Mouse (Mus musculus): ENCODE measurements at regions not wholly inside any gene's neighbourhood (a gene's known extent, or its start where the extent isn't known, plus 50 kb on each side); places are given as distances from the start of the nearest gene placed in this dataset.

DNA sequence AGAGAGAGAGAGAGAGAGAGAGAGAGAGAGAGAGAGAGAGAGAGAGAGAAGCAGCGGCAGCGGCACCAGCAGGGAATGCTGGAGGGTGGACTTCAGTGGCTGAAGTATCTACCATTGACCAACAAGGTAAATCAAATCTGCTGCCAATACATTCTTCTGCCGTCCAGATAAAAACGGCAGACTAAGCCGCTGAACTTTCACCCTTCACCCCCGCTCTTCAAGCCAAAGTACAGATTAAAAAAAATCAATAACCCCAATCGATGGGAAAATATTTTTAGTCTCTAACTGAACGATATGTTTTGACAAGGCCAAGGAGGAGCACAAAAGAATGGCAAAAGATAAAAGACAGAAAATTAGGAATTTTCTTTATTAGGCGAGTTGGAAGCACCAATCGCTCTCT is 205.3 kb upstream of the Onecut1 start:
- DNase-seq = no peak

DNA sequence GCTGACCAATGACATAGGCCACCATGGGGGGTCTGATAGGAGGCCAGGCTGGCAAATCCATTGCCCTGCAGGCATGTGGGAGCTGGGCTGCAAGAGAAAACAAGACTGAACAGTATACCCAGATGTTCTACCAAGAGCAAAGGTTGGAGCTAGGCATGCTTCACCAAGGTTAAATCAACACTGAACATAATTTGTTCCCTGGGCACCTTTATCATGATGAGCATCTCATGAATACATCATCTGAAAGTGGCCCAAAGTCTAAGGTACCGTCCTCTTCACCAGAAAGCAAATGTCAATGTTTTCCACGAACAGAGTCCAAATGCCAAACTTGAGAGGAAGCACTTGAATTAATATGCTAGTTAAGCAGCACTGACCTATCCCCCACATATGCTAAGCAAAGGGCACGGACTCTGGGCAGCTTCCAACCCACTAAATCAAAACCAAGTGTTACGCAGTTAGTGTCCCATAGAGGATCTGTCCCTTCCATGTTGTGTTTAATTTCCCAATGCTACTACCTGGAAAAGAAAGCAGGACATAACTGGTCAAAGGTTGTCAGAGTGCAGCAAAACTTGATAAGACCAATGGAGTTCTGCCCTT is 190.3 kb upstream of the Onecut1 start:
- no peak for DNase-seq

DNA sequence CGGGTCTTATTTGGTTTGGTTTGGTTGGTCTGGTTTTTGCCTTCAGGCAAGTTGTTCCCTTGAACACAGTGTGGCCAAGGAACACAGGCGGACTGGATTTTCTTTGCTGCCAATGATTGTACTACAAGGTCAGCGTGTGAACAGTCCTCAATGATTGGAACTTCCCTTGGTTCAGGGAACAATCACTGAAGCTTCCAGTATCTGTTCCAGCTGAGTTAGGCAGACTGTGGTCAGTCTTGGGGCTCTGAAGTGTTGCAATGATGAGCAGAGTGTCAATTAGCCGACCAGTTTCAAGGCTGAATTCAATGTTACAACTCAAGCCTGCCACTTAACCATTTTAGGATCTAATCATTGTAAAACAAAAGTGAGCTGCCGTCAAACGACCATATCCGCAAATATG is 189.5 kb upstream of the Onecut1 start:
- DNase-seq = no peak

DNA sequence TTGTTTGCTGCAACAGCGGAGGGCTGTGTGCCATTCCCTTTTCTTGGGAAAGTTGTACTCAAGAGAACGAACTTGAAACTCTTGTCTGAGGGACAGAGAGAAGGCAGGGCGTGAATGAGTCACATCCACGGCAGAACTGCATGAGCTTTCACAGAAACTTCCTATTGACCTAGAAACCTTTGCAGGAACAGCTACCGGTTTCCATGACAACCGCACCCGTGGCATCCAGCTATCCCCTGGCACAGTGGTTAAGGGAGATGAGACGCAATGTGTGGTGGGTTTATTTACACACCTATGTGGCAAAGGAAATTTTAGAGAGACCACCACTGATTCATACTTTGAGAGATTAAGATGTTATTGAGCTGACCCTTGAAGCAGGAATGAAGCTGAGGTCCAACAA is 163.5 kb upstream of the Onecut1 start:
- no peak for DNase-seq

DNA sequence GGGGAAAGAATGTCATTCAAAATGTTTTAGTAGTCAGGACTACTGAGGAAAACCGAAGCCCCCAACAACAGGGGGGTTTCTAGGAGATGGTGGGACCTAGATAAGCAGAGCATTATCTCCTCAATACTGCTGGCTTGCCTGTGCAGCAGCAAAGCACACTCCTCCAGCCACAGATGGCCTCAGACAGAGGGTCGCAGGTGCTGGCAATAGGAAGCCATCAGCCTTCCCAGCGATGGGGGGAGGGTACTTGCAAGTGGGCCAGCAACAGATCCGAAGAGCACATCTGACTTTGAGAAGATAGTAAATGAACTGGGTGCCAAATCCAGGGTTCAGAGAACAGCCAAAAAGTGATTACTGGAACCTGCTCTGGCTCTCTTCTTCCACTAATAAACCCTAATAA is 156.0 kb upstream of the Onecut1 start:
- DNase-seq = no peak

DNA sequence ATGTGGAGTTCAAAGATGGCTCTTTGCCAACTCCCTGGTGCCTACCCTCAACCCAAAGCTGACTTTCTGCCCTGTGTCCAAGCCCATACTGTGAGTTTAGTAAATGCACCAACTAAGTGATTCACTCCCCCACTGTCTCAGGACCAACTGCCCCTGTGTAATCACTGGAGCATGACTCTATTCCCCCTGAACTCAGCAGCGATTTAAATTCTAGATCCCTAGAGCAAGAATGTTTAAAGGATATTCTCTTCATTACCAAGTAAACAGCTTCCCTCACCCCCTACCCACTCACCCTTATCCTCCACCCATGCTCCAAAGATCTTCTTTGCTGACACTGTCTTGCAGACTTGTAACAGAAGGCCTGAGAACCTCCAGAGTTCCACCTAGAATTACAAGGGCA is 154.1 kb upstream of the Onecut1 start:
- no peak for DNase-seq

DNA sequence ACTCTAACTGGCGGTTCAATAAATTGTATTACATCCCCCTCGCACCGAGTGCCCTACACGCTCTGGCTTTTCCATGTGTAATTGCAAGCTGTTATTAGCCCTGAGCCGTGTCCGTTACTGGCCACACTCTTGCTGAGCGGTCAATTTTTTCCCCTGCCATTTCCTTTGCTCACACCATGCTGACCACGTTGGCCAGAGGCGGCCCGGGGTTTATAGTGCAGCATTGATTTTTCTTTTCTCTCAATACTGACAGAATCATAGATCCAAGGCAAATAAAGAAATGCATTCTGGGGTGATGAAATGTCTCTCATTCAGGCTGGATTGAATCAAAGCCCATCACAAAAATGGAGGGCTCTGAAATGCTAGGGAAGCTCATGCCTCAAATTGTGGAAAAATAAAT is 150.0 kb upstream of the Onecut1 start:
- no peak for DNase-seq

DNA sequence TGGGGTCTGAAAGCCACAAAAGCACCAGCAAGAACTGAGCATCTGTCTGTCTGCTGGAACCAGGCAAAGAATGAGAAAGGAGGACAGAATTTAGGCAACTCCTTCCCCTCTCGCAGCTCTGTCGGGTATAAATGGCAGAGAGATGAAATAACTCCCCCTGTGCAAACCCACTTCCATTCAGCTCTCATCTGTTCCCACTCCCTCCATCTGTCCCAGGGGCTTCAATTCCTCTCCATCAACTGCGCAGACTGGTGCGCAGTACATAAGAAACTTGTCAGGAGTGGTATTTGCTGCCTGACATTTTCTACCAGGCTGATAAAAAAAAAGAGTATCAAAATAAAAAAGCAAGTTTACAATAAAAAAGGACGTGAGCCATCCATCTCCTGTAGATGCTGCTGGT is 129.3 kb upstream of the Onecut1 start:
- no peak for DNase-seq

DNA sequence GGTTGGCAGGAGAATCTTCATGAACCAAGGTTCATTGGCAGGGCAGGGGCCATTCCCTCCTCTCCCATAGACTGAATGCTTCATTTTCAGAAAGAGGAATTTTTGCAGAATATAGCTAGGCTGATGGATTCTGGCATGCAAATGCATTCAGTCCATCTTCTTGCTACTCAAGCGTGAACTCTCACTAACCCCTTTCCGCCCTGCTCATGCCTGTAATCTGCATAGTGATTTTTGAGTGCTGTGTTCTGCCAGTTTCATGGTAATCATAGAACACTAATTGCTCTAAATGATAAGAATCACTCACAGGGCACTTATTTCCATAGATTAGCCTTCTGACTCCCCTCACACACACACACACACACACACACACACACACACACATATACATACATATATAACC is 119.8 kb upstream of the Onecut1 start:
- DNase-seq = no peak

DNA sequence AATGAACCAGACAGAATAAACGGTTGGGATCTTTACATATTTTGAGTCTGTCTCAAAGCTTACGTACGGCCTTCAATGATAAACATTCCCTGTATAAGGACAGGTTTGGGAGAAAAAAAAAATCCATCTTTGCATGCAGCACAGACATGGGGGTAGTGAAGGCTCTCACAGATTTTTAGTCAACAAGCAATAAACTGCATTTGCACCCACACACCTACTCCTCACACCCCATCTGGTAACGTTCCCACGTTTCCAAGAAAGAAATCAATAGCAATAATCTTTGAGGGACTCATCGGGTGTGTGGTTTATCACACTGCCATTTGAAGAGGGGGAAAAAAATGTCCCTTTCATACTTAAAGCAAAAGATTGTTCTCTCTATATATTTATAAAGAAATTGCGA is 113.8 kb upstream of the Onecut1 start:
- no peak for DNase-seq

DNA sequence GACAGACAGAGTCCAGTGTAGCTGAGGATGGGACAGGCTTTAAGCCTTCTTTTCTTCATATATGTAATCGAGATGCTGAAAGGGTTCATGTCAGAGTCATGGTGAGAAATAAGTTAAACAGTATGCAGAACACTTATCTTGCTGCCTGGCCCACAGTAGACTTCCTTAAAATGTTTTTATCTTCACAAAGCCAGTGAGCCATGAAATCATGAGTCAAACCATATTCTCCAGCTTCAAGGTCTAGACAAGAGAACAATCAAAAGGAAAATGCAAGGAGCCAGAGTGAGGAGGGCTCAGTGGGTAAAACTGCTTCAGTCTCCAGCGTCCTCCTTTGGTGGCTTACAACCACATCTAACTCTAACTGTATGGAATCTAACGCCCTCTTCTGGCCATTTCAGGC is 103.7 kb upstream of the Onecut1 start:
- no peak for DNase-seq

DNA sequence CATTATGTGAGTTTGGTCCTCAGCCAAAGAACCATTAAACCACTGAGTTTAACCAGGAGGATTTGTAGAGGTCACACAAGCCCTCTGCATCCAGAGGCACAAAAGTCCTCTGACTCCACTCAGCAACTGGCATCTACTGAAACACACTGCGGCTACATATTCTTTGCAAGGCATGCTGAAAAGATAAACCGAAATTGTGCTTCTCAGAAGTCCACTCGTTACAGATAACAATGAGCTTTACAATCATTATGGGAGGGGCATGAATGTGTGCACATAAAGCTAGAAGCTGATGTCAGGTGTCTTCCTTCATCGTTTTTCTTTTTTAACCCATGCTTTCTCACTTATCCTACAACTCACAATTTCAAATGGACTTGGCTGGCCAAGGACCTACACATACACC is 102.8 kb upstream of the Onecut1 start:
- no peak for DNase-seq

DNA sequence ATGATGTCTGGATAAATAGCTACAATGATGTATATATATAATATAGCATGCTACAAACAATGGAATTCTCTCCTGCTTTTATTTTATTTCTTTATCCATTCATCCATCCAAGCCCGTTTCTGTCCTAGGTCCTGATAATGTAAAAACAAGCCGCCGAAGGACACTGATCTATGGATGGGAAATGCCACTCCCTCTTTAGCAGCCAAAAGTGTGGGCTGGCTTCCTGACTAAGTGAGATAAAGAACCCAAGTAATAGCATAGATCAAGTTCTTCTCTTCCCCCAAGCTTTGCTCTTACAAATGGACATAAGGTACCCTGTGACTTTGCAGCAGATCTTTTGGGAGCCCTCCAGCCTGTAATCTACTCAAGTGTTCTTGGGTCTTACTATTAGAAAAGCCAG is 81.3 kb upstream of the Onecut1 start:
- no peak for DNase-seq

DNA sequence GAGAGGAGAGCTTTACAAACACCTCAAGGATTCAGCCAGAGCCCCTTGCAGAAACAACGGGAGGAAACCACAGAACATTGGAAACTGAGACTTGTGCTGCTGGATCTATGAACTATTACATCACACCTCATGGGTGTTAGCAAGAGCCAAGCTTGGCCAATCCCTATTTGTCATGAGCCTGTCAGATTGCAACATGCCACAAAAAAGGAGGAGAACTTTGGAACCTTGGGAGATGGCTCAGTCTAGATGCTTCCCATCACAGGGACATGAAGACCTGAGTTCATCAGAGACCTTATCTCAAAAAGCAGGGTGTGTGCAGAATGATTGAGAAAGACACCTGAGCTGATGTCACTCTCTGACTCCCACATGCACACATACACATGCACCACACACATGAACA is 68.3 kb upstream of the Onecut1 start:
- DNase-seq = no peak

DNA sequence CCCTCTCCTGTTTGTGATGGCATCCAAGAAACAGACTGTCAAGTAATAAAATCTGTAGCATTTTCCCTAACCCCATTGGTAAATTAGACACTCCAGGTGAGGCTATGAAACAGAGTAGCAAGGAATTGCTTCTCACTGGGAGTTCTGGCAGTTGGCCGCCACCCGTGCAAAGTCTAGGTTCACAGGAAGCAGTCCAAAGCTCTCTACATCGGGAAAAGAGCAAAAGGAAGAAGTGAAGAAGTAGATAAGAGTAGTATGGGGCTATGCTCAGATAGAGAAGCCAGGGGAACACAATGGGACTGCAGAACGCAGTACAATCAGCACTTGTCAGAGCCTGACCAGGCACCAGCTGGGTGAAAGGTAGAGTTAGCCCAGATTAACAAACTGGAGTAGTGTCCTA is 65.7 kb upstream of the Onecut1 start:
- no peak for DNase-seq

DNA sequence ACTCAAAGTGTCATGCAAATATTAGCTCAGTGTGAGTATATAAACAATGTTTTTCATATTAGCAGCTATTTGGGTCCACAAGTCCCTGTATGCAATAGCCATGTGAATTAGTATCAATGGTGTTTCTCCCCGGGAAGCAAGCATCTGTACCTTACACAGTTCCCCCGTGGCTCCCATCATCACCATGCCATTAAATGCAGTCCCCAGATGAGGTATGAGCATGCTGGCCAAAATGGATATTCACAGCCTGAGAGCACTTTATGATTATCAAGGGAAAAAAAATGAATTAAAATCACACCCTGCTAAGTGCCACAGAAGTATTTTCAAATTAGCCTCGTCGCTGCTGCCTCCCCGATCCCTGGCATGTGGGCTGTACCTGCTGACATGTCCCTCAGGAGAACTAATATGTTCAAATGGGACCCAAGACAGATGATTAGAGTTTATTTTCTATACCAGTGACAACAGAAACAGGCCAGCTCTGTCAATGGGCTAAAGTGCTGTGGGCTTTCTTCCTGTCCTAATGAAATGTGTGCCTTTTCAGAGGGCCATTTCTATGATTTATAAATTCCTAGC is 64.4 kb upstream of the Onecut1 start:
- DNase-seq = no peak

DNA sequence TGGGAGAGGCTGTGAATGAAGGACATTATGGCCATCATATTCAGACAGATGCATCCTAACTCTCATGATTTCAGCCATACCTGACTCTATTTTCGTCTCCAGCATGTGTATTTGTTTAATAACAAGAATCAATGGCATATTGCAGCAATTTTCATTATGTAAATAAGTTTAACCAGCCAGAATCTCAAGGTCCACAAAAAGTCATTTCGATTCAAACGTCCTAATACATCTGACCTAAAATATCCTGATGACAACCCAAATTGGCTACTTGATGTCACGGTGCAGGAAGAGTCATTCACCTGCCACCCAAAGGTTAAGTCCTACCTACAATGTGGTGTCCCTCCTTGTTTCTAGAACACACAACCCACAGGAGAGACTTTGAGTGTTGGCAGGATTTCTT is 60.6 kb upstream of the Onecut1 start:
- no peak for DNase-seq

DNA sequence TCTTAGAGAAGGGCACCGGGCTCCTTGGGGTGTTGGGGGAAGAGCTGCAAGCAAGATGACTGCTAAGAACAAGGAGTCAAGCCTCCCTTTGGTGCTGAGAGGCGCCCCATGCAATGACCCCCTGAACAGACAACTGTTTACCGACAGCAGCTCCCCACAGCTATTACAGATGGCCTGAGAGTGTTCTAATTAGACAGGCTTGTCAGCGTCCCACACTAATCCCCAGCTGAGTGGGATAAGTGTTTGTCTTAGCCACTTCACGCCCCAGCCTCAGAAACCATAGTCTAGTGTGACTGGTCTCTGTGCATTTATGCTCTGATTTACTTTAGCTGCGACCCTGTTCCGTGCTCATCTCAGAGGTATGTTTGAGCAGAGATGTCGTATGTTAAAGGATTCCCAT is 50.3 kb upstream of the Onecut1 start:
- DNase-seq = no peak

Measured in kidney, postnatal 14 days (tissue).